Mouse (Mus musculus) neural tube, embryonic 13.5 days (tissue): Measurements from ENCODE around the gene Fam120c. TPM values are rescaled to one million over a fixed set of nuclear protein-coding genes. Genes with fewer than 3 reads are reported as not detected.
"Not testable (repeated sequence)": the region's sequence is repeated elsewhere in the genome, so short reads cannot be mapped to it uniquely, and the experiment has no call there.

Experiments used
- ATAC-seq: fragments of 200-750 bp; cut with Nextera tagmentation; 2 replicates; pipeline ENCODE4 v1.8.0; 2017; ENCODE audit warnings: low read depth, mild to moderate bottlenecking, moderate TSS enrichment, moderate library complexity
- H3K27ac ChIP-seq: fragments of 300-500 bp; sonication (generic); replicated peaks from 2 replicates; pipeline ENCODE4 v1.5.1; 2015; ENCODE audit warnings: moderate library complexity, mild to moderate bottlenecking, inconsistent platforms
- H3K27me3 ChIP-seq: fragments of 300-500 bp; sonication (generic); 2 replicates; pipeline ENCODE4 v1.6.1; 2015; ENCODE audit warnings: mild to moderate bottlenecking, inconsistent platforms
- H3K36me3 ChIP-seq: fragments of 300-500 bp; sonication (generic); 2 replicates; pipeline ENCODE4 v1.6.1; 2015; ENCODE audit warnings: mild to moderate bottlenecking, inconsistent platforms
- H3K4me1 ChIP-seq: fragments of 300-500 bp; sonication (generic); replicated peaks from 2 replicates; pipeline ENCODE4 v1.6.1; 2015; ENCODE audit warnings: inconsistent platforms
- H3K4me2 ChIP-seq: fragments of 300-500 bp; sonication (generic); 2 replicates; pipeline ENCODE4 v1.6.1; 2015; ENCODE audit warnings: inconsistent platforms, mild to moderate bottlenecking, moderate library complexity
- H3K4me3 ChIP-seq: fragments of 300-500 bp; sonication (generic); 2 replicates; pipeline ENCODE4 v1.5.1; 2015; ENCODE audit warnings: mild to moderate bottlenecking, inconsistent platforms
- H3K9ac ChIP-seq: fragments of 300-500 bp; sonication (generic); 2 replicates; pipeline ENCODE4 v1.6.1; 2015; ENCODE audit warnings: moderate library complexity, mild to moderate bottlenecking, inconsistent platforms
- H3K9me3 ChIP-seq: fragments of 300-500 bp; sonication (generic); 2 replicates; pipeline ENCODE4 v1.6.1; 2016; ENCODE audit warnings: inconsistent platforms
- WGBS: fragments of 180-500 bp; shearing (Covaris S2); methylation state at CpG from one replicate; pipeline ENCODE4 v1.1.7; 2015; 5-methylcytosine and 5-hydroxymethylcytosine counted together
- polyA plus RNA-seq: library from polyadenylated mRNA; unstranded; fragments of >200 nt; fragmentation: Nextera tagmentation; extraction: Ambion mirVana; gene quantifications from 2 replicates; pipeline ENCODE4 v1.2.1, GENCODE M21; 2015

Fam120c gene
- polyA plus RNA-seq, 1 experiment from 2014 or later = 5.4 TPM

DNA sequence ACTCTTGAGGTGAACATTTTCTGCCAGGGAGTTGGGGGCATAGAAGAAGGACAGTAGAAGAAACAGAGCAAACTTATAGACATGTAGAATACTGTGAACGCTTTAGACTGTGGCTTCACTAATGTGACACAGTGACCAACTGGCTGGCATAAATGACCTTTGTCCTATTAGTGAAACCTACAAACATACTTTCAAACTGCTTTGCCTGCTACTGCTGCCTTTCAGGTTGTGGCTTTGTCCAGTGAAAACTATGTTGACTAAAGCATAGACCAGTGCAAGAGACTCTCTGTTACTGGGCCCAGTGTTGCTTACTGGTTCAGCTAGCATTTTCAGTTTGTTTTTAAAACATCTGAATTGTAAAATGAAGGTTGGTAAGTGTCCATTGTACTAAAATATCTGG is 100.2 kb downstream of the Fam120c start:
- ATAC-seq = no peak
- 94% methylated on average over 1 of the region's 1 CpGs for WGBS
- peaks cover 3% of the 10 kb centered on the region; the same call in 1 of the 2 replicates for H3K27me3 ChIP-seq
- no peak overlapping the region for H3K4me3 ChIP-seq
- no peak overlapping the region for H3K27ac ChIP-seq
- H3K9ac ChIP-seq = no peak overlapping the region
- 0 out of 2 replicates have a peak, but pooled peaks cover 6% of the 10 kb centered on the region for H3K36me3 ChIP-seq
- H3K4me2 ChIP-seq = no peak overlapping the region
- H3K4me1 ChIP-seq = no peaks in the 10 kb centered on the region
- H3K9me3 ChIP-seq = no peaks in the 10 kb centered on the region

DNA sequence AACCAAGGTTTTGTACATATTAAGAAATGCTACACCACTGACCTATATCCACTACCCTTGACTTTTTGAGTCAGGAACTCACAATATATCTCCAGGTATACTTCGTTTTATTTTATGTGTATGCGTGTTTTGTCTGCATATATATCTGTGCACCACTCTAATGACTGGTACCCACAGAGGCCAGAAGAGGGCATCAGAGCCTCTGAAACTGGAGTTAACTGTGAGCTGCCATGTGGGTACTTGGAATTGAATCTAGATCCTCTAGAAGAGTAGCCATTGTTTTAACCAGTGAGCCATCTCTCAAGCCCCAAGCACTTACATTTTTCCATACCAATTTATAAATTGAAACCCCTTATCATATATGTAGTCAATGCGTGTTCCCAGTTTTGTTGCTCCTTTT is 144.2 kb downstream of the Fam120c start:
- no peaks in the 10 kb centered on the region for H3K9me3 ChIP-seq
- no peaks in the 10 kb centered on the region for H3K4me1 ChIP-seq
- 91% methylated on average over 3 of the region's 3 CpGs for WGBS
- no peak overlapping the region for H3K27ac ChIP-seq
- H3K4me2 ChIP-seq = no peak overlapping the region
- ATAC-seq = no peak
- H3K9ac ChIP-seq = no peak overlapping the region
- no peaks in the 10 kb centered on the region for H3K36me3 ChIP-seq
- no peaks in the 10 kb centered on the region for H3K27me3 ChIP-seq
- no peak overlapping the region for H3K4me3 ChIP-seq

- H3K36me3 ChIP-seq, H3K4me3 ChIP-seq, H3K4me2 ChIP-seq, H3K4me1 ChIP-seq, H3K27me3 ChIP-seq, H3K27ac ChIP-seq, H3K9me3 ChIP-seq, ATAC-seq, H3K9ac ChIP-seq: not testable (repeated sequence)
- WGBS = 91% methylated on average over 4 of the region's 4 CpGs
Observed at GRCm38 (mm10) chrX:151493269-151493668, 149.3 kb downstream of the Fam120c start.

DNA sequence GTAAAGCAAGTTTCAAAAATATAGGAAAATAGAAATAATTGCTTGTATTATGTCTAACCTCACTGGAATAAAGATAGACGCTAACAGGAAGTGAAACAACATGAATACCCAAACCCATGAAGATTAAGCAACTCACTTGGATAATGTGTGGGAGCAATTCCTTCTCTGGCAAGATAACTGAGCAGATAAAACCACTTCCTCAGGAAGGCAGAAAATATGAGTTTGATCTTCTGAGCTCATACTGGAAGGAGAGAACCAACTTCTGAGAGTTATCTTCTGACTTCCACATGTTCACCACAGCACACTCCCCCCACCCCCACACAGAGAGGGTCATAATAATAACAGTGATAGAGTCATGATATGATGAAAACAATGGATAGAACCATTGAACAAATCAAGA is 152.6 kb downstream of the Fam120c start:
- Histone ChIP-seq H3K4me1 (no peaks in the 10 kb centered on the region), H3K4me3 (no peak overlapping the region), H3K27ac (no peak overlapping the region), H3K9me3 (no peaks in the 10 kb centered on the region), H3K4me2 (no peak overlapping the region), H3K27me3 (no peaks in the 10 kb centered on the region), H3K36me3 (no peaks in the 10 kb centered on the region), H3K9ac (no peak overlapping the region)
- WGBS = 93% methylated on average over 1 of the region's 1 CpGs
- no peak for ATAC-seq

- Histone ChIP-seq H3K27ac (no peak overlapping the region), H3K36me3 (no peaks in the 10 kb centered on the region), H3K4me2 (no peak overlapping the region), H3K27me3 (no peaks in the 10 kb centered on the region), H3K4me1 (no peaks in the 10 kb centered on the region), H3K9me3 (no peaks in the 10 kb centered on the region), H3K9ac (no peak overlapping the region), H3K4me3 (no peak overlapping the region)
- ATAC-seq = no peak
Observed at GRCm38 (mm10) chrX:151508536-151508935, 164.6 kb downstream of the Fam120c start.

DNA sequence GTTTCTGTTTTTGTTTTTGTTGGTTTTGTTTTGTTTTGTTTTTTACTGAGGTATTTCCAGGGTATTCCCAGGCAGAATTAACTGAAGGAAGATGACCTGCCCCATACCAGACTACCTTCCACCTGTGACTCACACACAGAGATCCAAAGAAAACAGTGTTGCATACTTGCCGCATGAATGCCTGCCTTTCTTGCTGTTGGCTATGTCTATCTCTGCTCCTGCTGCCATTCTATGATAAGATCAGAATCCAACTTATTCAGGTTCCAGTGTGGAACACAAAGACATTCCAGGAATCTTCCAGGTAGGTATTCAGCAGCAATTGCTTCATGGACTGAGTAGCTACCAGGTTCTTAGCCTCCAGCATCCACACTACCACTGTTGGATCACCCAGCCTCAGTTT is 165.9 kb downstream of the Fam120c start:
- Histone ChIP-seq H3K4me3 (no peak overlapping the region), H3K36me3 (no peaks in the 10 kb centered on the region), H3K9me3 (no peaks in the 10 kb centered on the region), H3K9ac (no peak overlapping the region), H3K27me3 (no peaks in the 10 kb centered on the region), H3K27ac (no peak overlapping the region), H3K4me1 (no peaks in the 10 kb centered on the region), H3K4me2 (no peak overlapping the region)
- ATAC-seq = no peak
- WGBS = 92% methylated on average over 1 of the region's 1 CpGs

DNA sequence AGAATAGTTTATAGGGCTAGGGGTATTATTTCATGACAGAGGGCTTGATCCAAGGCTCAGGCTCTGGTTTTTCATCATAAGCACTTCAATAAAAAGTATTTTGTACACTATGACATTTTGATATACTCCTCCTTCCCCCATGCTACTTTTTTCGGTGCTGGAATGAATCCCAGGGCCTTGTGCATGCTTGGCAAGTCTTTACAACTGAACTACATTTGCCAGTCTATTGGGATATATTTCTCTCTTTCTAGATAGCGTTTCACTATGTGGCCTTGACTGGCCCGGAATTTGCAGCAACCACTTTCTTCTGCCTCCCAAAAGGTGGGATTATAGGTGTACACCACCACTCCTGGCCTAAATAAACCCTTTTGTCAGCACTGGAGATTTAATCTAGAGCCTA is 169.1 kb downstream of the Fam120c start:
- no peak overlapping the region for H3K9ac ChIP-seq
- H3K4me1 ChIP-seq = no peaks in the 10 kb centered on the region
- H3K9me3 ChIP-seq = no peaks in the 10 kb centered on the region
- no peak overlapping the region for H3K4me3 ChIP-seq
- no peaks in the 10 kb centered on the region for H3K36me3 ChIP-seq
- no peak for ATAC-seq
- no peak overlapping the region for H3K4me2 ChIP-seq
- 77% methylated on average over 3 of the region's 3 CpGs for WGBS
- no peaks in the 10 kb centered on the region; the same call in 1 of the 2 replicates for H3K27me3 ChIP-seq
- H3K27ac ChIP-seq = no peak overlapping the region

- Histone ChIP-seq H3K9me3 (no peaks in the 10 kb centered on the region), H3K27ac (no peak overlapping the region), H3K36me3 (no peaks in the 10 kb centered on the region), H3K9ac (no peak overlapping the region), H3K4me1 (no peaks in the 10 kb centered on the region), H3K4me2 (no peak overlapping the region), H3K4me3 (no peak overlapping the region), H3K27me3 (no peaks in the 10 kb centered on the region; the same call in 1 of the 2 replicates)
- WGBS = 90% methylated on average over 2 of the region's 2 CpGs
- ATAC-seq = no peak
Observed at GRCm38 (mm10) chrX:151513694-151514093, 169.7 kb downstream of the Fam120c start.

GRCm38 (mm10) chrX:151518181-151518580 is 174.2 kb downstream of the Fam120c start:
- no peak for ATAC-seq
- WGBS = 72% methylated on average over 1 of the region's 1 CpGs

GRCm38 (mm10) chrX:151520127-151520457 is 176.1 kb downstream of the Fam120c start:
- H3K27me3 ChIP-seq = no peaks in the 10 kb centered on the region; the same call in 1 of the 2 replicates
- H3K4me3 ChIP-seq = peak overlapping the region; percentile 54
- H3K4me2 ChIP-seq = peak overlapping the region; percentile 46
- peak overlapping the region; percentile 73 for H3K9ac ChIP-seq
- no peaks in the 10 kb centered on the region for H3K9me3 ChIP-seq
- WGBS = 26% methylated on average over 17 of the region's 17 CpGs
- peak overlapping the region; percentile 97 for H3K27ac ChIP-seq
- H3K4me1 ChIP-seq = peaks cover 6% of the 10 kb centered on the region; the same call in 1 of the 2 replicates
- ATAC-seq = no peak; the same call in 1 of the 2 replicates
- no peaks in the 10 kb centered on the region for H3K36me3 ChIP-seq

More at GRCm38 (mm10) chrX:151518181-151518580, 174.2 kb downstream of the Fam120c start:
- no peaks in the 10 kb centered on the region for H3K36me3 ChIP-seq
- H3K27ac ChIP-seq = no peak overlapping the region
- no peaks in the 10 kb centered on the region; the same call in 1 of the 2 replicates for H3K27me3 ChIP-seq
- no peak overlapping the region for H3K4me3 ChIP-seq
- no peak overlapping the region for H3K9ac ChIP-seq
- H3K9me3 ChIP-seq = no peaks in the 10 kb centered on the region
- H3K4me2 ChIP-seq = no peak overlapping the region
- peaks cover 6% of the 10 kb centered on the region; the same call in 1 of the 2 replicates for H3K4me1 ChIP-seq

GRCm38 (mm10) chrX:151520458-151521322 is 176.7 kb downstream of the Fam120c start, which contains the start of gene Phf8:
Phf8 (plus strand) TSS chrX:151520672.
- ATAC-seq = peak; percentile 97
- Histone ChIP-seq H3K9me3 (no peaks in the 10 kb centered on the region), H3K4me2 (peak within 1 kb of the TSS; percentile 70), H3K27ac (peak within 1 kb of the TSS; percentile 97), H3K4me3 (peak within 1 kb of the TSS; percentile 54), H3K27me3 (no peaks in the 10 kb centered on the region; the same call in 1 of the 2 replicates), H3K36me3 (no peaks in the 10 kb centered on the region), H3K4me1 (peaks cover 6% of the 10 kb centered on the region; the same call in 1 of the 2 replicates), H3K9ac (peak within 1 kb of the TSS; percentile 82)
- WGBS = 18% methylated on average over 68 of the region's 68 CpGs
